Mouse (Mus musculus): ENCODE data around the gene Amigo2.

DNA sequence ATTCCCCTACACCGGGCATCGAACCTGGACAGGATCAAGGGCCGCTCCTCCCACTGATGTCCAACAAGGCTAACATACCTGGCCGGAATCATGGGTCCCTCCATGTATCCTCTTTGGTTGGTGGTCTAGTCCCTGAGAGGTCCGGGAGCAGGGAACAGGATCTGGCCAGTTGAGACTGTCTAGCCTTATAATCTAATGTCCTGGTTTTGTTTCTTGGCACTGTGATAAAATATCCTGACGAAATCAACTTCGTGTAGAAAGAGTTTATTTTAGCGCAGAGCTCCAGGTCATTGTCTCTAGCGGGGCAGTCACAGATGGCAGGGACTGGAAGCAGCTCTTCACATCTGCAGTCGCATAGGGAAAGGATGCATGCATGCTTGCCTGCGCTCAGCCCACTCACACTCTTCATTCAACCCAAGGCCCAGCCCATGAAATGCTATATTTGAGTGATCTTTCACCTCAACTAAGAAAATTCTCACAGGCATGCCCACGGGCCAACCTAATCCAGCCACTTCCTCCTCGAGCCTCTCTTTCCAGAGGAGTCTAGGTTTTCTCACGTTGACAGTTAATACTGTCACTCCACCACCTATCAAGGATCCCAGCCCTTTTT lies 19.3 kb upstream of the Amigo2 start:
- no peak for TF ChIP-seq CTCF (IDR thresholded peaks at IDR 0.05; ENCODE audit: control insufficient read depth, insufficient read depth, low read length)
- no peak for TF ChIP-seq POLR2A (IDR thresholded peaks at IDR 0.05; ENCODE audit: borderline replicate concordance, control insufficient read depth, low read depth, low read length)
